Mouse (Mus musculus): ENCODE measurements around the gene Cd320.
"Not testable (repeated sequence)": the region's sequence is repeated elsewhere in the genome, so short reads cannot be mapped to it uniquely, and the experiment has no call there.

The Cd320 gene

GRCm38 (mm10) chr17:33824997-33825330 is 17.9 kb upstream of the Cd320 start:
- DNase-seq (ENCODE audit: extremely low read depth, low read depth, low spot score) = not testable (repeated sequence)

- no peak for DNase-seq (ENCODE audit: extremely low read depth, low read depth, low spot score)
Observed at GRCm38 (mm10) chr17:33825462-33825861, 17.4 kb upstream of the Cd320 start.

- DNase-seq (ENCODE audit: extremely low read depth, low read depth, low spot score) = no peak
Observed at GRCm38 (mm10) chr17:33826850-33827249, 16.0 kb upstream of the Cd320 start.

- peak; percentile 99 for DNase-seq (ENCODE audit: extremely low read depth, low read depth, low spot score)
Observed at GRCm38 (mm10) chr17:33828892-33829291, 14.0 kb upstream of the Cd320 start.

GRCm38 (mm10) chr17:33829561-33829960 is 13.3 kb upstream of the Cd320 start:
- DNase-seq (ENCODE audit: extremely low read depth, low read depth, low spot score) = no peak

GRCm38 (mm10) chr17:33844196-33844595 is 1.3 kb downstream of the Cd320 start:
- no peak for DNase-seq (ENCODE audit: extremely low read depth, low read depth, low spot score)

- no peak for DNase-seq (ENCODE audit: extremely low read depth, low read depth, low spot score)
Observed at GRCm38 (mm10) chr17:33848139-33848538, 5.2 kb downstream of the Cd320 start.

GRCm38 (mm10) chr17:33851331-33851730 is 8.4 kb downstream of the Cd320 start:
- no peak for DNase-seq (ENCODE audit: extremely low read depth, low read depth, low spot score)

- DNase-seq (ENCODE audit: extremely low read depth, low read depth, low spot score) = no peak
Observed at GRCm38 (mm10) chr17:33857816-33858215, 14.9 kb downstream of the Cd320 start.

- DNase-seq (ENCODE audit: extremely low read depth, low read depth, low spot score) = no peak
Observed at GRCm38 (mm10) chr17:33865330-33866030, 22.6 kb downstream of the Cd320 start.

- not testable (repeated sequence) for DNase-seq (ENCODE audit: extremely low read depth, low read depth, low spot score)
Observed at GRCm38 (mm10) chr17:33873537-33873936, 30.6 kb downstream of the Cd320 start, which contains the start of gene Gm7029. Gene Gm7029, plus strand, starts transcription at chr17:33873837.

GRCm38 (mm10) chr17:33874411-33874810 is 31.5 kb downstream of the Cd320 start:
- no peak for DNase-seq (ENCODE audit: extremely low read depth, low read depth, low spot score)

GRCm38 (mm10) chr17:33875797-33876196 is 32.9 kb downstream of the Cd320 start:
- DNase-seq (ENCODE audit: extremely low read depth, low read depth, low spot score) = not testable (repeated sequence)

GRCm38 (mm10) chr17:33884320-33884719 is 41.4 kb downstream of the Cd320 start:
- DNase-seq (ENCODE audit: extremely low read depth, low read depth, low spot score) = not testable (repeated sequence)

- DNase-seq (ENCODE audit: extremely low read depth, low read depth, low spot score) = not testable (repeated sequence)
Observed at GRCm38 (mm10) chr17:33887802-33888201, 44.9 kb downstream of the Cd320 start.

- DNase-seq (ENCODE audit: extremely low read depth, low read depth, low spot score) = not testable (repeated sequence)
Observed at GRCm38 (mm10) chr17:33888230-33888629, 45.3 kb downstream of the Cd320 start.

GRCm38 (mm10) chr17:33889941-33890532 is 47.1 kb downstream of the Cd320 start:
- not testable (repeated sequence) for DNase-seq (ENCODE audit: extremely low read depth, low read depth, low spot score)

GRCm38 (mm10) chr17:33890533-33891059 is 47.7 kb downstream of the Cd320 start, which contains the start of gene Kifc1:
Gene Kifc1, minus strand, starts transcription at chr17:33890661.
- peak; percentile 82 for DNase-seq (ENCODE audit: extremely low read depth, low read depth, low spot score)

GRCm38 (mm10) chr17:33891357-33891756 is 48.5 kb downstream of the Cd320 start:
- no peak for DNase-seq (ENCODE audit: extremely low read depth, low read depth, low spot score)

GRCm38 (mm10) chr17:33891892-33892291 is 49.0 kb downstream of the Cd320 start:
- DNase-seq (ENCODE audit: extremely low read depth, low read depth, low spot score) = not testable (repeated sequence)

GRCm38 (mm10) chr17:33892429-33892828 is 49.5 kb downstream of the Cd320 start:
- no peak for DNase-seq (ENCODE audit: extremely low read depth, low read depth, low spot score)

GRCm38 (mm10) chr17:33893011-33893410 is 50.1 kb downstream of the Cd320 start:
- not testable (repeated sequence) for DNase-seq (ENCODE audit: extremely low read depth, low read depth, low spot score)

Data from fat pad, adult 2 months (tissue).